Mouse (Mus musculus): ENCODE data around the gene Flywch1.
"Not testable (repeated sequence)": the region's sequence is repeated elsewhere in the genome, so short reads cannot be mapped to it uniquely, and the experiment has no call there.

Gene Flywch1

GRCm38 (mm10) chr17:23777141-23777540 lies 5.7 kb upstream of the Flywch1 start:
- no peak for DNase-seq

GRCm38 (mm10) chr17:23776216-23776615 lies 4.8 kb upstream of the Flywch1 start:
- DNase-seq, result no peak

- peak; percentile 80 to 90 for DNase-seq
Measured at GRCm38 (mm10) chr17:23774090-23774489, 2.7 kb upstream of the Flywch1 start.

- DNase-seq, result no peak
Measured at GRCm38 (mm10) chr17:23773676-23774075, 2.3 kb upstream of the Flywch1 start.

GRCm38 (mm10) chr17:23772219-23772556 lies 786 bp upstream of the Flywch1 start:
- DNase-seq, result not testable (repeated sequence)

GRCm38 (mm10) chr17:23770896-23771283 lies 512 bp downstream of the Flywch1 start:
- DNase-seq, result no peak

GRCm38 (mm10) chr17:23770493-23770892 lies 909 bp downstream of the Flywch1 start:
- no peak for DNase-seq

- no peak for DNase-seq
Measured at GRCm38 (mm10) chr17:23762976-23763375, 8.4 kb downstream of the Flywch1 start.

GRCm38 (mm10) chr17:23761155-23761554 lies 10.2 kb downstream of the Flywch1 start:
- DNase-seq, result no peak

GRCm38 (mm10) chr17:23760231-23760630 lies 11.2 kb downstream of the Flywch1 start:
- DNase-seq, result no peak

- no peak for DNase-seq
Measured at GRCm38 (mm10) chr17:23758801-23759200, 12.6 kb downstream of the Flywch1 start.

- DNase-seq, result no peak
Measured at GRCm38 (mm10) chr17:23757581-23757980, 13.8 kb downstream of the Flywch1 start.

GRCm38 (mm10) chr17:23755689-23756088 lies 15.7 kb downstream of the Flywch1 start:
- DNase-seq, result no peak

GRCm38 (mm10) chr17:23749400-23750191 lies 21.8 kb downstream of the Flywch1 start:
- no peak for DNase-seq

GRCm38 (mm10) chr17:23748631-23749391 lies 22.6 kb downstream of the Flywch1 start:
- DNase-seq, result peak in 1 of 2 experiments; percentile 56

- peak; percentile 50 for DNase-seq
Measured at GRCm38 (mm10) chr17:23748026-23748425, 23.4 kb downstream of the Flywch1 start.

GRCm38 (mm10) chr17:23747471-23747870 lies 23.9 kb downstream of the Flywch1 start:
- DNase-seq, result no peak

GRCm38 (mm10) chr17:23746767-23747166 lies 24.6 kb downstream of the Flywch1 start:
- no peak for DNase-seq

- no peak for DNase-seq
Measured at GRCm38 (mm10) chr17:23746311-23746710, 25.1 kb downstream of the Flywch1 start.

GRCm38 (mm10) chr17:23745301-23746251 lies 25.8 kb downstream of the Flywch1 start, which contains the start of gene Kremen2:
TSS of gene Kremen2 (minus strand) at chr17:23745833.
- DNase-seq, result no peak

- no peak for DNase-seq
Measured at GRCm38 (mm10) chr17:23744651-23745050, 26.8 kb downstream of the Flywch1 start.

- no peak for DNase-seq
Measured at GRCm38 (mm10) chr17:23744076-23744475, 27.3 kb downstream of the Flywch1 start.

- DNase-seq, result no peak
Measured at GRCm38 (mm10) chr17:23742941-23743340, 28.5 kb downstream of the Flywch1 start.

All from spleen, adult 18-20 months (tissue).